Mouse (Mus musculus) gastrocnemius, adult 2 months (tissue): ENCODE measurements at regions not wholly inside any gene's neighbourhood (a gene's known extent, or its start where the extent isn't known, plus 50 kb on each side); places are given as distances from the start of the nearest gene placed in this dataset.

ENCODE experiments used
- DNase-seq: peaks from one replicate; pipeline ENCODE4 v3.0.0; 2022
- H3K27ac ChIP-seq: fragments of 200-600 bp; 2 replicates; pipeline ENCODE4 v1.8.1; 2022; ENCODE audit warnings: mild to moderate bottlenecking
- H3K4me3 ChIP-seq: fragments of 200-600 bp; 2 replicates; pipeline ENCODE4 v1.8.1; 2022; ENCODE audit warnings: mild to moderate bottlenecking, moderate library complexity
- CTCF ChIP-seq: fragments of 200-600 bp; IDR thresholded peaks from 2 replicates; pipeline ENCODE4 v1.8.1; 2022; ENCODE audit warnings: antibody characterized with exemption, mild to moderate bottlenecking, moderate library complexity
- intact Hi-C: fragments of 180-260 bp; cut with DNase I; formaldehyde crosslinking; loops from one replicate; pipeline ENCODE4 v1.15.1; 2025

GRCm38 (mm10) chr14:99788185-99788584 is 489.7 kb downstream of the Klf5 start:
- DNase-seq: no peak
- intact Hi-C loops: no loop called here
- no peak for TF ChIP-seq CTCF
- H3K27ac ChIP-seq: no peak overlapping the region
- H3K4me3 ChIP-seq: no peak overlapping the region

DNA sequence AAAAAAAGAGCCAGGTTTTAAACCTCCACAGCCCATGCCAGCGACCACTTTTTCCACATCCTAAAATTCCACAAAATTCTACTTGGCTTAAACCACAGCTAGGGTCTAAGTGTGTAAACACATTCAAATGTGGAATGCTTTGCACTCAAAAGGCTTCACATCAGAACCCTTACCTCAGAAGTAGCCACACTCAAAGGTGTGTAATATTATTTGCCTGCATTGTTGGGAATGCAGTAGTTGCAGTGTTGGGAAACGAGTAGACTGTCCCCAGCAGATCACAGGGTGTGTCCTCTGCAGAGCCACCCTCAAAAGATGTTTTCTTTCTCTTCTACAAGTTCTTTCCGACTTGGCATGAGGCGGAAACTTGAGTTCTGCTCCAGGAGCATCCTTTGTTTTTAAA is 488.2 kb downstream of the Klf12 start:
- intact Hi-C loops: no loop called here
- Histone ChIP-seq H3K27ac (no peak overlapping the region), H3K4me3 (no peak overlapping the region)
- no peak for DNase-seq
- TF ChIP-seq CTCF: no peak

DNA sequence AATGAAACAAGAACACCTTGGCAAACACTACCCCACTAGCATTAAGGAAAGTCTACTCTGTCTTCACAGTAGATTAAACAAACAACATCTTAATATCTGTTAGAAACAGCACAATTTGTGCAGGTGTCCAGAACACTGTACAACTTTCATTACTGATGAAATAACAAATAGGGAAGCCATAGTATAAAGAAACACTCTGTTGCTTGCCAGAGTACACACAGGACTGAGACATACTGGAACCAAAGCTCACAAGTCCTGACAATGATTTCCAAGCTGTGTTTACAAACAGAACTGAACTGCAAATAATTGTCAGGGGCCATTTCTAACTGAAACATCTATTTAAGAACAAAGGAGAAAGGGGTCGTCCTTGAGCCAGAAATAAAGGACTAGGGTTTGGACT is 478.4 kb downstream of the Klf12 start:
- TF ChIP-seq CTCF: no peak
- DNase-seq: no peak
- no peak overlapping the region for H3K4me3 ChIP-seq
- no peak overlapping the region for H3K27ac ChIP-seq
- intact Hi-C loops: no loop called here

GRCm38 (mm10) chr14:99806599-99806998 is 477.9 kb downstream of the Klf12 start:
- DNase-seq: no peak
- intact Hi-C loops: no loop called here
- H3K27ac ChIP-seq: no peak overlapping the region
- no peak overlapping the region for H3K4me3 ChIP-seq
- TF ChIP-seq CTCF: no peak

- TF ChIP-seq CTCF: no peak
- Histone ChIP-seq H3K27ac (no peak overlapping the region), H3K4me3 (no peak overlapping the region)
- no peak for DNase-seq
- intact Hi-C loops: no loop called here
Measured at GRCm38 (mm10) chr14:99812741-99813485, 471.6 kb downstream of the Klf12 start.
